Mouse (Mus musculus) megakaryocyte progenitor cell, adult 5-6 weeks (primary cell): ENCODE results near the gene Ryk. TPM values are rescaled to one million over a fixed set of nuclear protein-coding genes. Genes with fewer than 3 reads are reported as not detected.

Source experiments
- ATAC-seq: replicated peaks from 2 replicates; pipeline ENCODE4 v1.8.0; 2016; ENCODE audit warnings: mild to moderate bottlenecking, moderate TSS enrichment, inconsistent platforms; ENCODE audit not compliant: poor library complexity
- total RNA-seq, 2 experiments: library from RNA; stranded (forward) in 1 of 2; stranded (reverse) in 1 of 2; fragments of 157-497, 149-512 nt in 1 of 2; fragments of 200-1000 nt in 1 of 2; gene quantifications; 2 replicates each; pipeline versions ENCODE4 v1.2.3 to v1.2.4; 2015 to 2017

The Ryk gene
- total RNA-seq, 2 experiments from 2014 or later, result 0.54 to 1.6 TPM

DNA sequence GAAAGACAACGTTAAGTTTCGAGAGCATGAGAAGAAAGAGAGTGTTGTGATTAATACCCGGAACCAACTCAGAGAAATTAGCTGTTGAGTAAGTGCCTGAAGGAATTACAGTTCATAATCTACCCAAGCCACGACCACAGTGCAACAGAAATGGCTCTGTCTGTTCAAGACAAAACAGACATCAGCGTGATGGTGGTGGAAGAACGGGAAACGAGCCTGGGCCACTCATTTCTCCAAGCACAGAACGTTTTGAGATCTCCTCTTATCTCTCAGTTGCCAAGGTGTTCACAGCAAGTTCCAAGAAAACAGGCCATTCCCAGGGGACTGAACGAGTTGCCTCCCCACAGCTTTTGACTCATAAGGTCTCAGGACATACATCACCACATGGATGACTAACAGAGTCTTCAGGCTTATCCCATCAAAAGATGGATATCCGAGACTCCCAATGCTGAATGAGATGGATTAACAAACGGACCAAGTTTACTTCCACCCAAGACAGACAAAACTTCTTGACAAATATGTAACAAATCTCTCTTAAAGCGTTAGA lies 111.8 kb downstream of the Ryk start:
- ATAC-seq, result no peak

GRCm38 (mm10) chr9:102948706-102949105 lies 114.0 kb downstream of the Ryk start:
- no peak for ATAC-seq

DNA sequence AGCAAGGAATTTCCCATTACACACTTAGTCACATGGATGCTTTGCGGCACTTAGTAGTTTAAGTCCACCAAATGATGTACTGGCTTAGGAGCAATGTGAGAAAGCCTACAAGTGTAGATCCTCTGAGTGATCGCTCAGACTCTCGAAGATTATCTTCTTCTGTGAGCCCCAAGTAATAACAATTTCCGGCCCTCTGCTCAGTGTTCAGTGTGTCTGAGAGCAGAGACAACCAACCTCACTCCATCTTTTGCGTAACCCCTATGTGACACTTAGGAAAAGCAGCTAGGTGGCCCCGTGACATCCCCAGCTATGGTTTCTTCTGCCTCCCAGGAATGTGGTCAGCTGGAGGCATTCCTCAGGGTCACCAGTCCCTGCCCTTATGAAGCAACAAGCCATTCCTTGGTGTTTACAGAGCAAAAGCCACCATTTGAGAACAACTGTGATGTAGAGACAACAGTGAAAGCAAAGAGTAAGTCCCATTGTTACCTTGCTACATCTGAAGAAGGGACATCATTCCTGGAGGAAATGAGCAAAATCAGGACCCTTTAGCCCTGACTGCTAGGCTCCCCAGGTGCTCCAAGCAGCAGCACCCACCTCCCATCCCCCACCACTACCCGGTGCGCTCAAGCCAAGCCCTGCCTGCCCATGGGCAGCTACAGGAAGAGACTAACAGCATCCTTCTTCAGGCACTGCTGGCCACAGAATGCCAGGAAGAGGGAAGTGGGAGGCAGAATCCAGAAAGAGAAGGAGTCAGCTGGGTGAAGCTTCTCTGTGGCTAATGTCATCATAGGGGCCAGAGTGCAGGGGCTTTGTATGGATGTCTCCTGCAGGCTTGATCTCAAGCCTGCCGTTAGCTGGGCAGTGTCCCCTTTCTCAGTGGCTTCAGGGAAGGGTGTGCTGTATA lies 116.6 kb downstream of the Ryk start:
- ATAC-seq, result no peak

DNA sequence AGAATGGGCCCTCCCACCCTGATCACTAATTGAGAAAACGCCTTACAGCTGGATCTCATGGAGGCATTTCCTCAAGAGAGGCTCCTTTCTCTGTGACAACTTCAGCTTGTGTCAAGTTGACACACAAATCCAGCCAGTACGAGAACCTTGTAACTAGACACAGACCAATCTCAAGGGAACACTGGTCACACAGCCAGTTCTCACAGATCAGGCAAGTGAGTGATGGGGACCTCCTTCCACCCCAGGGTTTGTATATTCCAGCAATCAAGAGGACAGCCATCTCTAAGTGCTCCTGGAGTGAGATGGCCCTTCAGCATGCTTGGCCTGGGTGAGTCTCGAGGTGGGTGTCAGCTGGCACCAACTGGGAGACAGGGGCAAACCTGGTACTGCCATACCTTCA lies 121.1 kb downstream of the Ryk start:
- no peak for ATAC-seq

Other genes with a start within 250 kb of the Ryk start
- gene Anapc13, start 208.6 kb upstream of the Ryk start, total RNA-seq (2015), result 105 and 118 TPM in 2 replicates
- 107 and 125 TPM in 2 replicates for gene Anapc13, start 208.6 kb upstream of the Ryk start, total RNA-seq (2017)
- 26.0 and 43.3 TPM in 2 replicates for gene Cep63, start 208.4 kb upstream of the Ryk start, total RNA-seq (2015)
- 30.0 and 40.8 TPM in 2 replicates for gene Cep63, start 208.4 kb upstream of the Ryk start, total RNA-seq (2017)
- 0.84 and 2.1 TPM in 2 replicates for gene Amotl2, start 118.2 kb upstream of the Ryk start, total RNA-seq (2015)
- gene Amotl2, start 118.2 kb upstream of the Ryk start, total RNA-seq (2017), result 0.98 and 8.5 TPM in 2 replicates
- gene Slco2a1, start 153.8 kb downstream of the Ryk start, total RNA-seq (2015), result 0.10 TPM in 1 of 2 replicates, not detected in the other
- gene Slco2a1, start 153.8 kb downstream of the Ryk start, total RNA-seq (2017), result not detected in 2 replicates